Mouse (Mus musculus): ENCODE results near the gene Pttg1ip. TPM values are rescaled to one million over a fixed set of nuclear protein-coding genes. Genes with fewer than 3 reads are reported as not detected.

Gene Pttg1ip
- polyA plus RNA-seq, 1 experiment = 237 TPM

- H3ac ChIP-seq (ENCODE audit: control insufficient read depth, insufficient read length) = no peak overlapping the region
- H3K4me3 ChIP-seq = no peak overlapping the region
- no peaks in the 10 kb centered on the region for H3K27me3 ChIP-seq (ENCODE audit: control insufficient read depth, insufficient read depth, insufficient read length)
- TF ChIP-seq E2F4 (IDR thresholded peaks at IDR 0.05; ENCODE audit: insufficient read depth) (no peak), MAX (IDR thresholded peaks at IDR 0.05; ENCODE audit: low read depth) (no peak), REST (IDR thresholded peaks at IDR 0.05; ENCODE audit: insufficient read depth, insufficient read length) (no peak), MYOD1 (IDR thresholded peaks at IDR 0.05; ENCODE audit: control insufficient read depth in 1 of 3, insufficient read length in 2 of 3, low read depth in 2 of 3) (no peak), USF1 (IDR thresholded peaks at IDR 0.05; ENCODE audit: low read depth) (no peak), SRF (IDR thresholded peaks at IDR 0.05; ENCODE audit: control insufficient read depth, insufficient read length, low read depth) (no peak), CEBPB (IDR thresholded peaks at IDR 0.05; ENCODE audit: insufficient read depth, poor library complexity, severe bottlenecking) (no peak), MYOG (IDR thresholded peaks at IDR 0.05; ENCODE audit: control insufficient read depth in 1 of 3, insufficient read depth in 1 of 3, insufficient read length in 2 of 3, low read depth in 2 of 3) (no peak), TCF3 (IDR thresholded peaks at IDR 0.05; ENCODE audit: insufficient read length, low read depth) (no peak), TCF12 (IDR thresholded peaks at IDR 0.05; ENCODE audit: insufficient read depth, poor library complexity, severe bottlenecking) (no peak), POLR2A (IDR thresholded peaks at IDR 0.05; ENCODE audit: insufficient read length, low read depth) (no peak), POLR2AphosphoS2 (IDR thresholded peaks at IDR 0.05; ENCODE audit: insufficient read length, low read depth) (no peak)
- peaks cover 19% of the 10 kb centered on the region for H3K36me3 ChIP-seq (ENCODE audit: control insufficient read depth, insufficient read depth)
- H3K4me2 ChIP-seq (ENCODE audit: low read depth) = no peak overlapping the region
- H3K79me2 ChIP-seq (ENCODE audit: control insufficient read depth, insufficient read depth) = peaks cover 86% of the 10 kb centered on the region
Observed at GRCm38 (mm10) chr10:77586637-77587036, 5.1 kb downstream of the Pttg1ip start.

- H3K4me2 ChIP-seq (ENCODE audit: low read depth) = no peak overlapping the region
- H3K79me2 ChIP-seq (ENCODE audit: control insufficient read depth, insufficient read depth) = peaks cover 80% of the 10 kb centered on the region
- H3K27me3 ChIP-seq (ENCODE audit: control insufficient read depth, insufficient read depth, insufficient read length) = no peaks in the 10 kb centered on the region
- no peak overlapping the region for H3K4me3 ChIP-seq
- no peak overlapping the region for H3ac ChIP-seq (ENCODE audit: control insufficient read depth, insufficient read length)
- H3K36me3 ChIP-seq (ENCODE audit: control insufficient read depth, insufficient read depth) = peaks cover 21% of the 10 kb centered on the region
- TF ChIP-seq TCF3 (IDR thresholded peaks at IDR 0.05; ENCODE audit: insufficient read length, low read depth) (no peak), E2F4 (IDR thresholded peaks at IDR 0.05; ENCODE audit: insufficient read depth) (no peak), CEBPB (IDR thresholded peaks at IDR 0.05; ENCODE audit: insufficient read depth, poor library complexity, severe bottlenecking) (no peak)
Observed at GRCm38 (mm10) chr10:77587091-77587775, 5.7 kb downstream of the Pttg1ip start.

- no peaks in the 10 kb centered on the region for H3K27me3 ChIP-seq (ENCODE audit: control insufficient read depth, insufficient read depth, insufficient read length)
- no peak overlapping the region for H3K4me2 ChIP-seq (ENCODE audit: low read depth)
- no peak overlapping the region for H3ac ChIP-seq (ENCODE audit: control insufficient read depth, insufficient read length)
- no peak for TF ChIP-seq REST (IDR thresholded peaks at IDR 0.05; ENCODE audit: insufficient read depth, insufficient read length)
- no peak overlapping the region for H3K4me3 ChIP-seq
- H3K79me2 ChIP-seq (ENCODE audit: control insufficient read depth, insufficient read depth) = peaks cover 72% of the 10 kb centered on the region
- H3K36me3 ChIP-seq (ENCODE audit: control insufficient read depth, insufficient read depth) = peaks cover 26% of the 10 kb centered on the region
Observed at GRCm38 (mm10) chr10:77588036-77588435, 6.5 kb downstream of the Pttg1ip start.

- Histone ChIP-seq H3ac (ENCODE audit: control insufficient read depth, insufficient read length) (no peak overlapping the region), H3K79me2 (ENCODE audit: control insufficient read depth, insufficient read depth) (peaks cover 67% of the 10 kb centered on the region), H3K4me3 (no peak overlapping the region), H3K4me2 (ENCODE audit: low read depth) (no peak overlapping the region), H3K27me3 (ENCODE audit: control insufficient read depth, insufficient read depth, insufficient read length) (no peaks in the 10 kb centered on the region), H3K36me3 (ENCODE audit: control insufficient read depth, insufficient read depth) (peaks cover 36% of the 10 kb centered on the region)
- TF ChIP-seq MYOG (IDR thresholded peaks at IDR 0.05; ENCODE audit: control insufficient read depth in 1 of 3, insufficient read depth in 1 of 3, insufficient read length in 2 of 3, low read depth in 2 of 3) (no peak), REST (IDR thresholded peaks at IDR 0.05; ENCODE audit: insufficient read depth, insufficient read length) (no peak), POLR2AphosphoS2 (IDR thresholded peaks at IDR 0.05; ENCODE audit: insufficient read length, low read depth) (no peak), MAX (IDR thresholded peaks at IDR 0.05; ENCODE audit: low read depth) (no peak), POLR2A (IDR thresholded peaks at IDR 0.05; ENCODE audit: insufficient read length, low read depth) (no peak), SRF (IDR thresholded peaks at IDR 0.05; ENCODE audit: control insufficient read depth, insufficient read length, low read depth) (no peak), E2F4 (IDR thresholded peaks at IDR 0.05; ENCODE audit: insufficient read depth) (no peak), TCF3 (IDR thresholded peaks at IDR 0.05; ENCODE audit: insufficient read length, low read depth) (no peak), MYOD1 (IDR thresholded peaks at IDR 0.05; ENCODE audit: control insufficient read depth in 1 of 3, insufficient read length in 2 of 3, low read depth in 2 of 3) (no peak), USF1 (IDR thresholded peaks at IDR 0.05; ENCODE audit: low read depth) (no peak), TCF12 (IDR thresholded peaks at IDR 0.05; ENCODE audit: insufficient read depth, poor library complexity, severe bottlenecking) (no peak), CEBPB (IDR thresholded peaks at IDR 0.05; ENCODE audit: insufficient read depth, poor library complexity, severe bottlenecking) (no peak)
Observed at GRCm38 (mm10) chr10:77589117-77589516, 7.6 kb downstream of the Pttg1ip start.

- Histone ChIP-seq H3K36me3 (ENCODE audit: control insufficient read depth, insufficient read depth) (peaks cover 42% of the 10 kb centered on the region), H3K79me2 (ENCODE audit: control insufficient read depth, insufficient read depth) (peaks cover 63% of the 10 kb centered on the region), H3K4me2 (ENCODE audit: low read depth) (no peak overlapping the region)
Observed at GRCm38 (mm10) chr10:77589749-77590148, 8.2 kb downstream of the Pttg1ip start.

More at GRCm38 (mm10) chr10:77589749-77590148, 8.2 kb downstream of the Pttg1ip start:
- no peaks in the 10 kb centered on the region for H3K27me3 ChIP-seq (ENCODE audit: control insufficient read depth, insufficient read depth, insufficient read length)
- TF ChIP-seq REST (IDR thresholded peaks at IDR 0.05; ENCODE audit: insufficient read depth, insufficient read length) (no peak), TCF3 (IDR thresholded peaks at IDR 0.05; ENCODE audit: insufficient read length, low read depth) (no peak)
- no peak overlapping the region for H3K4me3 ChIP-seq
- no peak overlapping the region for H3ac ChIP-seq (ENCODE audit: control insufficient read depth, insufficient read length)

All from myocyte (in vitro differentiated cells).